ENCODE assay signal across 8 mouse cellular contexts in genomic region chr15:93595746-93596145, GRCm38 (mm10). TPM values are rescaled to one million over a fixed set of nuclear protein-coding genes. Genes with fewer than 3 reads are reported as not detected.
DNase-seq lines count a peak whose midpoint lies in the region; ATAC-seq and TF ChIP-seq lines count a peak whose summit lies in the region.

Prickle1 (minus strand) TSS chr15:93595891.

- H3K4me1 ChIP-seq in embryonic facial prominence, embryonic 12.5 days = peaks cover 30% of the 10 kb centered on the region
- H3K4me1 ChIP-seq in heart, adult 2 months (ENCODE audit: control insufficient read depth, insufficient read depth, low read length) = peaks cover 6% of the 10 kb centered on the region
- peaks cover 12% of the 10 kb centered on the region; the same call in 1 of the 2 replicates for H3K4me1 ChIP-seq in kidney, adult 2 months (ENCODE audit: control insufficient read depth, insufficient read depth, low read length)
- peaks cover 44% of the 10 kb centered on the region for H3K4me1 ChIP-seq in limb, embryonic 13.5 days
- peaks cover 31% of the 10 kb centered on the region for H3K4me1 ChIP-seq in midbrain, embryonic 15.5 days

- DNase-seq in layer of hippocampus, adult 11-12 months (ENCODE audit: low spot score) = peak; percentile 85
- no peak for DNase-seq in layer of hippocampus, adult 9-10 months (ENCODE audit: low spot score)
- peak; percentile 92 to 93 for DNase-seq in heart, adult 2 months
- DNase-seq in kidney, adult 2 months = peak; percentile 92
- peak; percentile 46 to 82 for DNase-seq in spleen, postnatal 10 days (ENCODE audit: low spot score in 2 of 2)

- H3K27ac ChIP-seq in embryonic facial prominence, embryonic 12.5 days = peak within 1 kb of the TSS; percentile 98
- H3K27ac ChIP-seq in heart, adult 2 months = peak within 1 kb of the TSS; percentile 91
- peak within 1 kb of the TSS; percentile 33 for H3K27ac ChIP-seq in kidney, adult 2 months (ENCODE audit: insufficient read depth, low read depth, low read length)
- peak within 1 kb of the TSS; percentile 99 for H3K27ac ChIP-seq in limb, embryonic 13.5 days
- peak within 1 kb of the TSS; percentile 82 for H3K27ac ChIP-seq in midbrain, embryonic 15.5 days

- TF ChIP-seq CTCF in heart, adult 2 months (IDR thresholded peaks at IDR 0.05) = no peak
- no peak for TF ChIP-seq CTCF in kidney, adult 2 months (conservative IDR thresholded peaks at IDR 0.05; ENCODE audit: insufficient read depth, insufficient read length, low read depth, low read length)

- no peaks in the 10 kb centered on the region for H3K27me3 ChIP-seq in embryonic facial prominence, embryonic 12.5 days
- H3K27me3 ChIP-seq in heart, adult 2 months (ENCODE audit: control insufficient read depth, insufficient read depth, low read length) = no peaks in the 10 kb centered on the region
- no peaks in the 10 kb centered on the region for H3K27me3 ChIP-seq in kidney, adult 2 months (replicated peaks; ENCODE audit: control insufficient read depth, insufficient read depth, low read length)
- no peaks in the 10 kb centered on the region for H3K27me3 ChIP-seq in limb, embryonic 13.5 days
- no peaks in the 10 kb centered on the region; the same call in 1 of the 2 replicates for H3K27me3 ChIP-seq in midbrain, embryonic 15.5 days (replicated peaks)

- peak; percentile 60; the same call in 1 of the 2 replicates for TF ChIP-seq POLR2A in heart, adult 2 months (IDR thresholded peaks at IDR 0.05; ENCODE audit: insufficient read depth, low read depth, low read length)
- peak; percentile 23 for TF ChIP-seq POLR2A in kidney, adult 2 months (IDR thresholded peaks at IDR 0.05; ENCODE audit: low read depth, low read length)

- ATAC-seq in embryonic facial prominence, embryonic 12.5 days (ENCODE audit: insufficient number of reproducible peaks, insufficient read depth, low FRiP score, low TSS enrichment) = peak; percentile 93
- peak; percentile 87 for ATAC-seq in limb, embryonic 13.5 days (ENCODE audit: low FRiP score, low read depth)
- peak; percentile 96 for ATAC-seq in midbrain, embryonic 15.5 days (replicated peaks)

- H3K9ac ChIP-seq in embryonic facial prominence, embryonic 12.5 days = peak within 1 kb of the TSS; percentile 97
- H3K9ac ChIP-seq in heart, adult 2 months (ENCODE audit: low read depth, low read length) = peak within 1 kb of the TSS; percentile 97
- H3K9ac ChIP-seq in limb, embryonic 13.5 days = peak within 1 kb of the TSS; percentile 99
- peak within 1 kb of the TSS; percentile 75 for H3K9ac ChIP-seq in midbrain, embryonic 15.5 days

- peak within 1 kb of the TSS; percentile 99 for H3K4me3 ChIP-seq in embryonic facial prominence, embryonic 12.5 days
- peak within 1 kb of the TSS; percentile 76 for H3K4me3 ChIP-seq in heart, adult 2 months
- peak within 1 kb of the TSS; percentile 99 for H3K4me3 ChIP-seq in kidney, adult 2 months (ENCODE audit: insufficient read depth, low read depth, low read length)
- H3K4me3 ChIP-seq in limb, embryonic 13.5 days = peak within 1 kb of the TSS; percentile 93
- H3K4me3 ChIP-seq in midbrain, embryonic 15.5 days = peak within 1 kb of the TSS; percentile 75

- no peaks in the 10 kb centered on the region for H3K9me3 ChIP-seq in embryonic facial prominence, embryonic 12.5 days
- no peaks in the 10 kb centered on the region for H3K9me3 ChIP-seq in limb, embryonic 13.5 days
- H3K9me3 ChIP-seq in midbrain, embryonic 15.5 days = no peaks in the 10 kb centered on the region

- peak within 1 kb of the TSS; percentile 79 for H3K4me2 ChIP-seq in embryonic facial prominence, embryonic 12.5 days (replicated peaks)
- H3K4me2 ChIP-seq in limb, embryonic 13.5 days (replicated peaks) = peak within 1 kb of the TSS; percentile 77
- peak within 1 kb of the TSS; percentile 77 for H3K4me2 ChIP-seq in midbrain, embryonic 15.5 days

- intact Hi-C loops in heart, adult 2 months (cut with DNase I) = loop anchor here (5.0 to 10.0 kb wide), 4 partner anchors 102 to 949 kb away; partner anchors contain the start of genes Irak4, Pus7l and Yaf2

- no peaks in the 10 kb centered on the region for H3K79me2 ChIP-seq in heart, adult 2 months (replicated peaks; ENCODE audit: control insufficient read depth, insufficient read depth, low read length)

- no peak for TF ChIP-seq EP300 in heart, adult 2 months (IDR thresholded peaks at IDR 0.05; ENCODE audit: insufficient read depth, low read depth, low read length)

- WGBS in embryonic facial prominence, embryonic 12.5 days = under 1% methylated on average over 59 of the region's 60 CpGs
- WGBS in heart, adult 2 months = under 1% methylated on average over 60 of the region's 60 CpGs
- WGBS in kidney, adult 2 months = 1% methylated on average over 60 of the region's 60 CpGs
- WGBS in limb, embryonic 13.5 days = under 1% methylated on average over 57 of the region's 60 CpGs
- 0% methylated on average over 45 of the region's 60 CpGs for WGBS in midbrain, embryonic 15.5 days

- H3K36me3 ChIP-seq in embryonic facial prominence, embryonic 12.5 days = no peaks in the 10 kb centered on the region
- no peaks in the 10 kb centered on the region for H3K36me3 ChIP-seq in heart, adult 2 months (ENCODE audit: control insufficient read depth, insufficient read depth, low read length)
- no peaks in the 10 kb centered on the region for H3K36me3 ChIP-seq in kidney, adult 2 months (ENCODE audit: control insufficient read depth, insufficient read depth, low read length)
- H3K36me3 ChIP-seq in limb, embryonic 13.5 days = no peaks in the 10 kb centered on the region
- no peaks in the 10 kb centered on the region for H3K36me3 ChIP-seq in midbrain, embryonic 15.5 days (replicated peaks)

RNA-seq across cellular contexts. Expression of gene Prickle1, which starts in this region (rescaled TPM):
- polyA plus RNA-seq in embryonic facial prominence, embryonic 12.5 days (2016; fragmentation: Nextera tagmentation; extraction: Ambion mirVana) = 41.9 and 51.8 TPM in 2 replicates
- 10 to 100 TPM; 11.2 to 18.6 TPM for total RNA-seq in heart, adult 2 months (2021)
- 8.6 and 11.5 TPM in 2 replicates for polyA plus RNA-seq in heart, adult 2 months (2012; rRNA removed)
- polyA plus RNA-seq in kidney, adult 2 months (2012; rRNA removed) = 5.9 and 6.1 TPM in 2 replicates
- polyA plus RNA-seq in limb, embryonic 13.5 days (2015; fragmentation: Nextera tagmentation; extraction: Ambion mirVana) = 56.8 and 57.2 TPM in 2 replicates
- polyA plus RNA-seq in midbrain, embryonic 15.5 days (2015; fragmentation: Nextera tagmentation; extraction: Ambion mirVana) = 12.9 and 13.4 TPM in 2 replicates

Comparison
In these comparisons a context has a peak if more than half of its experiments do, and no peak if none do; other contexts are left out.
1. H3K27ac ChIP-seq: peak in every context shown above with its lines; median percentile 99 in limb, embryonic 13.5 days; 98 in embryonic facial prominence, embryonic 12.5 days; 91 in heart, adult 2 months; 82 in midbrain, embryonic 15.5 days; 33 in kidney, adult 2 months.